Mouse (Mus musculus) limb, embryonic 12.5 days (tissue): Measurements from ENCODE around the gene Olfr716. TPM values are rescaled to one million over a fixed set of nuclear protein-coding genes. Genes with fewer than 3 reads are reported as not detected.
"Not testable (repeated sequence)": the region's sequence is repeated elsewhere in the genome, so short reads cannot be mapped to it uniquely, and the experiment has no call there.

Experiments used
- ATAC-seq: fragments of 200-750 bp; cut with Nextera tagmentation; 2 replicates; pipeline ENCODE4 v1.8.0; 2017; ENCODE audit warnings: low read depth, moderate TSS enrichment; ENCODE audit not compliant: insufficient number of reproducible peaks, insufficient read depth, low FRiP score, low TSS enrichment
- H3K27ac ChIP-seq: fragments of 300-500 bp; sonication (generic); 2 replicates; pipeline ENCODE4 v1.5.1; 2016; ENCODE audit warnings: mild to moderate bottlenecking, moderate library complexity
- H3K27me3 ChIP-seq: fragments of 300-500 bp; sonication (generic); 2 replicates; pipeline ENCODE4 v1.6.1; 2016; ENCODE audit warnings: mild to moderate bottlenecking, moderate library complexity
- H3K36me3 ChIP-seq: fragments of 300-500 bp; sonication (generic); 2 replicates; pipeline ENCODE4 v1.6.1; 2016; ENCODE audit warnings: mild to moderate bottlenecking, moderate library complexity
- H3K4me1 ChIP-seq: fragments of 300-500 bp; sonication (generic); replicated peaks from 2 replicates; pipeline ENCODE4 v1.6.1; 2016
- H3K4me2 ChIP-seq: fragments of 300-500 bp; sonication (generic); 2 replicates; pipeline ENCODE4 v1.6.1; 2016; ENCODE audit warnings: mild to moderate bottlenecking, moderate library complexity
- H3K4me3 ChIP-seq: fragments of 300-500 bp; sonication (generic); replicated peaks from 2 replicates; pipeline ENCODE4 v1.5.1; 2016; ENCODE audit warnings: mild to moderate bottlenecking
- H3K9ac ChIP-seq: fragments of 300-500 bp; sonication (generic); replicated peaks from 2 replicates; pipeline ENCODE4 v1.6.1; 2016; ENCODE audit warnings: mild to moderate bottlenecking, moderate library complexity
- H3K9me3 ChIP-seq: fragments of 300-500 bp; sonication (generic); 2 replicates; pipeline ENCODE4 v1.6.1; 2016; ENCODE audit warnings: mild to moderate bottlenecking, moderate library complexity
- WGBS: fragments of 180-500 bp; shearing (Covaris S2); methylation state at CpG from one replicate; pipeline ENCODE4 v1.1.7; 2016; 5-methylcytosine and 5-hydroxymethylcytosine counted together
- polyA plus RNA-seq: library from polyadenylated mRNA; unstranded; fragments of >200 nt; fragmentation: Nextera tagmentation; extraction: Ambion mirVana; gene quantifications from 2 replicates; pipeline ENCODE4 v1.2.1, GENCODE M21; 2016

Olfr716 gene
- not detected in 2 replicates for polyA plus RNA-seq

- WGBS = 68% methylated on average over 2 of the region's 2 CpGs
- H3K27me3 ChIP-seq, H3K9me3 ChIP-seq, H3K9ac ChIP-seq, ATAC-seq, H3K4me2 ChIP-seq, H3K4me3 ChIP-seq, H3K4me1 ChIP-seq, H3K27ac ChIP-seq, H3K36me3 ChIP-seq: not testable (repeated sequence)
These were observed at the start of gene Olfr716 for GRCm38 (mm10) chr7:107138027-107138426. Gene Olfr716, plus strand, starts transcription at chr7:107138327.

DNA sequence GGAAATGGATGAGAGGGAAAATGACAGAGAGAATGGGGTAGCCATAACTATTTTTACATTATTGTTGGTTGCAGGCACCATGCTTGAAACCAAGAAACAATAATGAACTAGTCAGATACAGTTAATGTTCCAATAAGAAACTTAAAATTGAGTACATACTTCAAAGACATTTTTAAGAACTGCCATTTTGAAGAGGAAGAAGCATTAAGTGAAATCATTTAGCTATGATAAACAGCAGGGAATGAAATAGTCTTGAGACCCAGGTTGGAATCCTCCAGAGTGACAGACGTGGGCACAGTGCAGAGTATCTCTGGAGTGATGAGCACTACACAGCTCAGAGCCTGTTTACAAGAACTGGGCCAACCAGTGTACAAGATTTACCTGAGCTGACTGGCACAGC lies 45.2 kb upstream of the Olfr716 start, which contains the start of gene Olfr17:
TSS of gene Olfr17 (plus strand) at position 301 of the 400 bp plus-strand sequence.
- ATAC-seq = no peak
- H3K27me3 ChIP-seq = no peaks in the 10 kb centered on the region
- H3K27ac ChIP-seq = no peak within 1 kb of the TSS
- no peak within 1 kb of the TSS for H3K9ac ChIP-seq
- no peaks in the 10 kb centered on the region for H3K36me3 ChIP-seq
- no peak within 1 kb of the TSS for H3K4me3 ChIP-seq
- no peaks in the 10 kb centered on the region for H3K9me3 ChIP-seq
- WGBS = 63% methylated on average over 1 of the region's 1 CpGs
- no peak within 1 kb of the TSS for H3K4me2 ChIP-seq
- H3K4me1 ChIP-seq = no peaks in the 10 kb centered on the region

- H3K9ac ChIP-seq, ATAC-seq, H3K27ac ChIP-seq, H3K36me3 ChIP-seq, H3K4me1 ChIP-seq, H3K9me3 ChIP-seq, H3K4me2 ChIP-seq, H3K27me3 ChIP-seq, H3K4me3 ChIP-seq: not testable (repeated sequence)
- 71% methylated on average over 2 of the region's 2 CpGs for WGBS
These were observed 27.9 kb upstream of the Olfr716 start, which contains the start of gene Olfr715b for GRCm38 (mm10) chr7:107110269-107110668. Gene Olfr715b, minus strand, starts transcription at chr7:107110369.

DNA sequence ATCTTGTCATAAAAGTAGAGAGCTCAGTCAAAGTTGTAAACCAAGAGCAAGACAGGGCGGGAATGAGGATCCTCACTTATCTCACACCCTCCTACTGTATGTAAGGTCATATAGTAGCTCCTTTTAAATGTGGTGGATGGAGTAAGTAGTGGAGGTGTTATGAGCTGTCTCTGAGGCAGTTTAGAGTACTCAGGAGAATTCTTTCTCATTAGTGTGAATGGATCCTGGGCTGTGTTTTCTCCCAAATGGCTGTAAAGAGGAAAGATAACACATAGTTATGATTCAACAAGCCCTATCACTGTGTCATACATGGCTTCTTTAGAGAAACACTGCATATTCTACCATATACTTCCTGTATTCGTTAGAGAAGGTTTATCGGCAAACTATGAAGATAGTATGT lies 7.1 kb upstream of the Olfr716 start, which contains the start of gene Olfr715:
TSS of gene Olfr715 (minus strand) at position 101 of the 400 bp plus-strand sequence.
- H3K9me3 ChIP-seq, H3K27me3 ChIP-seq, ATAC-seq, H3K4me3 ChIP-seq, H3K36me3 ChIP-seq, H3K4me2 ChIP-seq, H3K9ac ChIP-seq, H3K27ac ChIP-seq, H3K4me1 ChIP-seq: not testable (repeated sequence)
- 76% methylated on average over 3 of the region's 3 CpGs for WGBS

- Histone ChIP-seq H3K4me3 (no peak within 1 kb of the TSS), H3K4me2 (no peak within 1 kb of the TSS), H3K9ac (no peak within 1 kb of the TSS), H3K9me3 (no peaks in the 10 kb centered on the region), H3K36me3 (no peaks in the 10 kb centered on the region), H3K27me3 (no peaks in the 10 kb centered on the region), H3K27ac (no peak within 1 kb of the TSS), H3K4me1 (no peaks in the 10 kb centered on the region)
- no peak for ATAC-seq
- 83% methylated on average over 10 of the region's 10 CpGs for WGBS
These were observed 28.6 kb downstream of the Olfr716 start, which contains the start of gene Nlrp14 for GRCm38 (mm10) chr7:107166690-107167089. Gene Nlrp14, plus strand, starts transcription at chr7:107166990.

DNA sequence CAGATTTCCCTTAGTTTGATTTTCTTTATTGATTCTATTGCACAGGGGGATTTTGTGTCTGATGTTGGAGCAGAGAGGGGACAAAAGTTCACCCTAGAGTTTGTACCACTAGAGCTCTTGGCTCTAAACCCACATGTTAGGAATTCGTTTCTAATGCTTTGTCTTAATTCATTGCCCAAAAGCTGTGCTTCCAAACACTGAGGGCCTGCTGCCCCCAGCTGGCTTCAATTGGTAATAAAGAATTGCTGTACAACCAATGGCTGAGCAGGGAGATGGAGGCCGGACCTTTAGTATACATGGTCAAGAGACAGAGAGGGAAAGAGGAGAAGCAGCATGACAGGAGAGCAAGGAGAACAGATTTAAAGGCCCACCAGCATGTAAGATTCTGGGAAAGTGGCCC lies 42.3 kb downstream of the Olfr716 start:
- H3K4me1 ChIP-seq = no peaks in the 10 kb centered on the region
- WGBS = 44% methylated on average over 2 of the region's 2 CpGs
- no peak overlapping the region for H3K27ac ChIP-seq
- no peaks in the 10 kb centered on the region for H3K36me3 ChIP-seq
- H3K4me2 ChIP-seq = no peak overlapping the region
- no peaks in the 10 kb centered on the region for H3K27me3 ChIP-seq
- ATAC-seq = no peak
- H3K9ac ChIP-seq = no peak overlapping the region
- H3K9me3 ChIP-seq = no peaks in the 10 kb centered on the region
- no peak overlapping the region for H3K4me3 ChIP-seq

Other genes starting within 250 kb of the Olfr716 start
- gene Olfr707, start 237.1 kb upstream of the Olfr716 start, polyA plus RNA-seq = not detected in 2 replicates
- gene Olfr1532-ps1, start 230.3 kb upstream of the Olfr716 start, polyA plus RNA-seq = not detected in 2 replicates
- not detected in 2 replicates for gene Olfr709-ps1, start 206.1 kb upstream of the Olfr716 start, polyA plus RNA-seq
- gene Olfr710, start 190.0 kb upstream of the Olfr716 start, polyA plus RNA-seq = not detected in 2 replicates
- not detected in 2 replicates for gene Olfr6, start 174.4 kb upstream of the Olfr716 start, polyA plus RNA-seq
- gene Olfr711, start 162.9 kb upstream of the Olfr716 start, polyA plus RNA-seq = not detected in 2 replicates
- not detected in 2 replicates for gene Olfr2, start 132.3 kb upstream of the Olfr716 start, polyA plus RNA-seq
- gene Olfr713, start 107.2 kb upstream of the Olfr716 start, polyA plus RNA-seq = not detected in 2 replicates
- gene Olfr714, start 67.3 kb upstream of the Olfr716 start, polyA plus RNA-seq = not detected in 2 replicates
- not detected in 2 replicates for gene Olfr17, start 45.1 kb upstream of the Olfr716 start, polyA plus RNA-seq
- not detected in 2 replicates for gene Olfr715b, start 28.0 kb upstream of the Olfr716 start, polyA plus RNA-seq
- gene Olfr715, start 7.2 kb upstream of the Olfr716 start, polyA plus RNA-seq = not detected in 2 replicates
- not detected in 2 replicates for gene Nlrp14, start 28.7 kb downstream of the Olfr716 start, polyA plus RNA-seq
- not detected in 2 replicates for gene Rbmxl2, start 71.1 kb downstream of the Olfr716 start, polyA plus RNA-seq
- gene Syt9, start 232.4 kb downstream of the Olfr716 start, polyA plus RNA-seq = 3.1 and 3.2 TPM in 2 replicates